Mouse (Mus musculus) thymus, adult 2 months (tissue): ENCODE results near the gene Rps6ka1.

Source experiments
- CTCF ChIP-seq: fragments of 200-500 bp; IDR thresholded peaks from 2 replicates; pipeline ENCODE4 v1.5.1; 2012; ENCODE audit warnings: mild to moderate bottlenecking, control low read depth, low read length, moderate library complexity, borderline replicate concordance; ENCODE audit not compliant: control insufficient read depth, poor library complexity, insufficient read depth; ENCODE audit errors: extremely low read depth
- POLR2A ChIP-seq: fragments of 200-500 bp; IDR thresholded peaks from 2 replicates; pipeline ENCODE4 v1.6.1; 2012; ENCODE audit warnings: mild to moderate bottlenecking, low read length, control low read depth, moderate library complexity; ENCODE audit not compliant: control insufficient read depth, poor library complexity, insufficient read depth; ENCODE audit errors: extremely low read depth

DNA sequence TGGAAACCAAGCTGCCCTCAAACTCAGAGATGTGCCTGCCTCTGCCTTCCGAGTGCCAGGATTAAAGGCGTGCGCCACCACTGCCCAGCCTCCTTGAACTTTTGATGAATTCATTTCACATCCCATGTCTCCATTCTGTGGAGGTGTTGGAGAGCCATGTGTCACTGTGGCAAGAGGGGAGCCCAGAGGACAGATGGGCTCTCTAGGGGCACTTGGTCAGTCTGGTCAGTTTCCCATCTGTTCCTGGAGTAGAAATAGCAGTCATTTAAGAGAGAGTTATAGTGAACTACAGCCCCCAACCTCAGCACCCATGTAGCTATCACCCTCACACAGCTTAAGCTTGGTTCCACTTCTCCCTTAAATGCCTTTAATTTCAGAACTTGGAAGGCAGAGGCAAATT, 8.4 kb upstream of the Rps6ka1 start:
- TF ChIP-seq POLR2A: no peak
- no peak for TF ChIP-seq CTCF
